Mouse (Mus musculus) left cerebral cortex, adult 9 months (tissue): ENCODE data around the gene Fcer1g.

ENCODE experiments used
- DNase-seq, 2 experiments: peaks; one replicate each; pipeline ENCODE4 v3.0.0; 2022; ENCODE audit warnings: low spot score in 2 of 2

The Fcer1g gene

DNA sequence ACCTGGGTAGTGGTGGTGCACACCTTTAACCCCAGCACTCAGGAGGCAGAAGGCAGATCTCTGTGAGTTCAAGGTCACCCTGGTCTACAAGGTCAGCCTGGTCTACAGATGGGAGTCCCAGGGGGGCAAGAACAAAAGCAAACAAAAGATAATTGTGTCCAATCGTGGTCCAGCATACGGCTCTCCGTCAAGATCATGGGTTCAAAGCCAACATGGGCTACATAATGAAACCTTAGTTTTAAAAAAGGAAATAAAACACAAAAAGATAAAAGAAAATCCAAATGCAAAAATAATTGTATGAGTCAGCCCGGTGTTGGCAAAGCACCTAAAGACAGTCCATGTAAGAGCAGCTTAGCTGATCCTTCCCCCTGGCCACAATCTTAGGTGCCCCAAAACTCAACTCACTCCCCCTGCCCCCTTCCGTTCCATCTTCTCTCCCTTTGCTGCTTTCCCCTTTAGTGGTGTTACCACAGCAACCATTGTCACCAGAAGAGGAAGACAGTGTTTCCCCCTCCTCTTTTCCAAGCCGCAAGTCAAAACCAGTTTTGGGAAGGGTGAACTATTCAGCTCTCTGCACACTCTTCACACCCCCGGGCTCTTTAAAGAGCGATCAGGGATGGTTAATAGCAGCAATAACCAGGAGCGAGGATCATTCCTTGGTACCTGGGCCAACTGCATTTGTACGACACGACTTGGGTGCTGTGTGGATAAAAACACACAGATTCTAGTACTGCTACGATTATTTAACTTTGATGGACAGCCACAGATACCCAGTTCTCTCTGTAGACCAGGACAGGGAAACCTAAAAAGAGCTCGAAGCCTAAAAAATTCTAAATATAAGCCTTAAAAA lies 46.1 kb downstream of the Fcer1g start:
- DNase-seq = no peak

DNA sequence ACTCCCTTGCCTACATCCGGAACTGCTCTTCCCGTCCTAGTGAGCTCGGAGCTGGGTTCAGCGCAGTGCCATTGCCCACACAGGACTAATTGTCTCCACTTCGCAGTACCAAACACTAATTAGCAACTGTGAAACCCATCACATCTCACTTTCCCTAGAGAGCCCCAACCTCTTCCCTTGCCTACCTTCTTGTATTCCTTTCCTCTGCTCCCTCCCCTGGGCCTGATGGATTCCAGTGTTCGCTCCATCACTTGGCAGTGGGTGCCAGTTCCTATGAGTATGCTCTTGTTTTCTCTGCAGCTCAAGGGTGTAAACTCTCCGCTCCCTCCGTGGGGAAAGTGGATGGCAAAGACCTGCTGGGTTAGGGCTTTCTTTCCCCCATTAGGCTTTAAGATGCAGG lies 48.5 kb downstream of the Fcer1g start:
- DNase-seq = no peak

DNA sequence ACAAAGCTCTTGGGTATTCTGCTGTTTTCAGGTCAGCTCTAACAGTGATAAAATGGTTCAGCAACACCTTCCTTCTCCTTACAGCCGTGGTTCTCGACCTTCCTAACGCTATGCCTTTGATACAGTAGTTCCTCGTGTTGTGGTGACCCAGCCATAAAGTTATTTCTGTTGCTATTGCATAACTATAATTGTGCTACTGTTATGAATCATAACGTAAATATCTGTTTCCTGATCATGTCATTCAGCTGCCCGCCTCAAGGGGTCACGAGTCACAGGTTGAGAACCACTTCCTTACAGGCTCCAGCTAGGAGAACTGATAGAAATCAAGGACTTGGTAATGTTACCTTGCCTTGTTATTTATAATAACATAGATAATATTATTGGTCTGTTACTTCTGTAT lies 49.9 kb downstream of the Fcer1g start:
- no peak for DNase-seq

DNA sequence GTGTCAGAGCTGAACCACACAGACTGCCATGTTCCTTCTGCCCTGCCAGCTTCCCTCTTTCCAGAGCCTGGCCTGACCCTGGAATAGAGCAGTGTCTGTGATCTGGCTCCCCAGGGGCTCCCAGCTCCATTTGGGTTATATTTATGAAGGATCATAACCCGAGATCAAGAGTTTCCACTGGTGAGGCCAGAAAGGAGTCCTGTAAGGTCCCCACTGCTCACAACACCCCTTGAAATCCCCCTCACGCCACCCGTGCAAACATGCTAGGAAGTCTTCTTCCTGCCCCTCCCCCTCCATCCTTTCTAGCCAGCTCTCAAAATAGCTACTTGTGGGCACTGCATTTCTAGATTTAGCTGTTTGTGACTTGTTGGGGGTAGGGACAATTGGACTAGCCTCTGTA lies 50.5 kb downstream of the Fcer1g start:
- DNase-seq = no peak

DNA sequence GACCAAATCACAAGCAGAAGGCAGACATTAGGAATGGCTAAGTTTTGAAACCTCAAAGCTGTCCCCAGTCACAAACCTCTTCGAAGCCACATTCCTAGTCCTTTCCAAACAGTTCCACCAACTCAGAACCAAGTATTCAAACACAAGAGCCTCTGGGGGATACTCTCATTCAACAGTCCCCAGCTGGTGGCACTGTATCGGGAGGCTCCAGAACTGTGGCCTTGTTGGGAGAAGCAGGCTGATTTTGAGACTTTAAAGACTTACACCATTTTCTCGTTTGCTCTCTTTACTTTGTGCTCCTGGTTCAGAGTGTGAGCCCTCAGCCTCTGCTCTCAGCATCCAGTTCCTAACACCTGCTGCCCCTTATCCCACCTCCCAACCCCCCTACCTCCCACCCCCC lies 51.1 kb downstream of the Fcer1g start:
- DNase-seq = no peak
